Mouse (Mus musculus) kidney, adult 18-20 months (tissue): ENCODE measurements around the gene Ubac2.

Experiments used
- DNase-seq: peaks from one replicate; pipeline ENCODE4 v3.0.0; 2021

The Ubac2 gene

GRCm38 (mm10) chr14:122060642-122061041 is 182.2 kb downstream of the Ubac2 start:
- peak; percentile 85 for DNase-seq

GRCm38 (mm10) chr14:122061376-122061775 is 183.0 kb downstream of the Ubac2 start:
- no peak for DNase-seq

DNA sequence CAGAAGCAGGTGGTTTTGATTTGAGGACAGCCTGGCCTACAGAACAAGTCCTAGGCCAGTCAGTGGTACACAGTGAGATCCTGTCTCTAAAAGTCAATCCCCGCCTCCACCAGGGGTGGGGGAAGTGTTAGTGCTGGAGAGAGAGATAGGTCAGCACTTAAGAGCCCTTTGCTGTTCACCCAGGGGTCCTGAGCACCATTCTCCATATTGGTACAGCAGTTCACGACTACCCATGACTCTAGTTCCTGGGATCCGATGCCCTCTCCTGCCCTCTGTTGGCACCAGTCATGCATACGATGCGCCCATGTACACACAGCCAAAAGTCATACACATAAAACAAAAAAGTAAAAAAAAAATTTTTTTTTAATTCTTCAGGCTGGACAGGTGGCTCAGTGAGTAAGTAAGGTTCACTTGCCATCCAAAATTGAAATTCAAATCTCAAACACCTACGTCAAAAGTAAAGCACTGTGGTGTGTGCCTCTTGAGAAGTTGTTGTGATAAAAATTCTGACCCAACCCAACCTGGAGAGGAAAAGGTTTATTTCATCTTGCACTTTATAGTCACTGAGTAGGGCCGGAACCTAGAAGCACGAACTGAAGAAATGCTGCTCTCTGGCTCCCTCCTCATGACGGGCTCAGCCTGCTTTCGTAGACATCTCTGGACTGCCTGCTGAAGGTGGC is 184.1 kb downstream of the Ubac2 start:
- DNase-seq, result no peak

- DNase-seq, result no peak
Observed at GRCm38 (mm10) chr14:122063599-122063998, 185.2 kb downstream of the Ubac2 start.

GRCm38 (mm10) chr14:122064519-122064918 is 186.1 kb downstream of the Ubac2 start:
- DNase-seq, result peak; percentile 72

DNA sequence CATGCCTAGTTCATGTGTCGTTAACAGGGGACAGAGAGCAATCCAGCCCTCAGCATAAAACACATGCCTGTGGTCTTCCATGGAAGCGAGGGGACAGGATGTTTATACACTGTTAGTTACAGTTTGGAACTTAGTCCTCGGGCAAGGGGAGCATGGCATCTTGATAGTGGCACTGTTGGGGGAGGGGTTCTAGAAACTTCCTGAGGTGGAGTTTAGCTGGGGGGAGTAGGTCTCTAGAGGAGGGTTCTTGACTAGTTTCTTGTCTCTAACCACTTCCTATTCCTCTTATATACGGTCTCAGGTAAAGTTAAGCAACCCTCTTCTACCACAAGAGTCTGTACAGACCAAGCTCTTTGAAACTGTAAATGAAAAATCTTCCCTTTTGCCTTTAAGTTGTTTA is 187.8 kb downstream of the Ubac2 start:
- DNase-seq, result no peak

- DNase-seq, result peak; percentile 55
Observed at GRCm38 (mm10) chr14:122068036-122068435, 189.6 kb downstream of the Ubac2 start.

DNA sequence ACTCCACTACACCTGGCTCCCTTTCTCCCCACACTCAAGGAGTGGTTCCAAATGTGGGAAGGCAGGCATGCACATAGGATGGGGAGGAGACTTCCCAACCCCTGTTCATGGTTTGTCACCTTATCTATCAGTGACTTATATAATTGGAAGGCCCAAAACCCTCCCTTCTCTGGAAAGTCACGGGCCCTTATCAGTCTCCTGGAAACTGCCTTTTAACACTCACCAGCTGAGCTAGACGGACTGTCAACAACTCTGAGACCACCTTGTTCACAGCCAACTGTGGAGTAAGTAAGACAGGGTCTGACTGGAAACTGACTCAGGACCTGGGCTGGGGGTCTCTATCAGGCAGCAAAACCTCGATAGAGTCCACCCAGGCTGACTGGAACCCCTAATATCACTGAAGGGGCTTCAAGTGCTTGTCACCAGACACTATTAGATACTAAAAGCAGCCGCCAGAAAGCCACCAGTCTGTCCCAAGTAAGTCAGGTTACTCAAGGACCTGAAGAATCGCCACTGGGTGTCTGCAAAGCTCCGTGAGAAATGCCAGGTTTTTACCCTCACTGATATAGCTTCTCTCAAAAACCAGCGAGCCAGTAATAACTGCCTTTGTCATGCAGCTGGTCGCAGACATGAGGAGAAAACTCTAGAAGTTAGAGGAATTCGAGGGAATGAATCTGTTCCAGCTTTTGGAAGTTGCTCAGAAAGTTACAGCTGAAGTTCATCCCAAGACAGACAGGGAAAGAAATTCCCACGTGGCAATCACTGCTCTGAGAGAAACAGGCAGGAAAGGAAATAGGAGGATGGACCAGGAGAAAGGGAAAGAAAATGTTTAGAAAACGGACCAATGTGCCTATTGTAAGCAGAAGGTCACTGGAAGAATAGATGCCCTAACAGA is 190.6 kb downstream of the Ubac2 start:
- DNase-seq, result peak; percentile 27

DNA sequence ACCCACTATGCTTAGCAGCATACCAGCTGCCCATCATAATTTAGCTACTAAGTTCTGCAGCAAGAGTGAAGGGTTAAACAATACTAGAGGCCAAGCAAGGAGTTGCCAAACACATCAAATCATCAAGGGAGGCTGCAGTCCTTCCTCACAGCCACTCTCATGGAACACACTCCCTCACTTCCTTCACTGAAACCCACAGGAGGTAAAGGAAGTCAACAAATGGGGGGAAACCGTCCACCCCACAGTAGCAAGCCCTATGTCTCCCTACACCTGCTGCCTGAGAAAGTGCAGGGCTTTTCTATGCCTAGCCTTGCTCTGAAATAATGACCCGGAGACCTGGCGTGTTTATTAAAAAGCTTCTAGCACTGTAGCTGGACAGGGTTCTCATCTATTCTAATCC is 191.5 kb downstream of the Ubac2 start:
- no peak for DNase-seq
